Mouse (Mus musculus) right cerebral cortex, postnatal 36 days (tissue): ENCODE results near the gene Zfp947.
"Not testable (repeated sequence)": the region's sequence is repeated elsewhere in the genome, so short reads cannot be mapped to it uniquely, and the experiment has no call there.

ENCODE experiments used
- DNase-seq, 2 experiments: peaks; one replicate each; pipeline ENCODE4 v3.0.0; 2022; ENCODE audit warnings: low spot score in 2 of 2, mixed read lengths in 1 of 2

The Zfp947 gene

GRCm38 (mm10) chr17:22165722-22166294, at the start of gene Zfp947:
Gene Zfp947, minus strand, starts transcription at chr17:22166190.
- DNase-seq, result peak in 1 of 2 experiments; percentile 1

GRCm38 (mm10) chr17:22165304-22165703, 686 bp downstream of the Zfp947 start:
- not testable (repeated sequence) for DNase-seq

- not testable (repeated sequence) for DNase-seq
Observed at GRCm38 (mm10) chr17:22153951-22154350, 12.0 kb downstream of the Zfp947 start.

GRCm38 (mm10) chr17:22118770-22119169, 47.2 kb downstream of the Zfp947 start:
- DNase-seq, result no peak
